Mouse (Mus musculus) splenic B cell, adult 2 months (primary cell): ENCODE measurements around the gene Olfr1239.

Source experiments
- DNase-seq: peaks from one replicate; pipeline ENCODE4 v3.0.0-alpha.2; 2011; ENCODE audit warnings: low read depth, low spot score
- H3K27me3 ChIP-seq: 2 replicates; pipeline ENCODE4 v1.6.1; 2012; ENCODE audit warnings: mild to moderate bottlenecking, low read length, moderate library complexity, mixed read lengths; ENCODE audit not compliant: control insufficient read depth, poor library complexity, insufficient read depth, severe bottlenecking
- H3K36me3 ChIP-seq: 2 replicates; pipeline ENCODE4 v1.6.1; 2012; ENCODE audit warnings: mild to moderate bottlenecking, low read length, moderate library complexity, mixed read lengths; ENCODE audit not compliant: control insufficient read depth, poor library complexity, insufficient read depth, severe bottlenecking

Gene Olfr1239

GRCm38 (mm10) chr2:89420307-89420706, at the start of gene Olfr1239:
TSS of gene Olfr1239 (minus strand) at chr2:89420407.
- no peaks in the 10 kb centered on the region for H3K27me3 ChIP-seq
- no peak for DNase-seq
- no peaks in the 10 kb centered on the region for H3K36me3 ChIP-seq

- H3K36me3 ChIP-seq: no peaks in the 10 kb centered on the region
- no peaks in the 10 kb centered on the region for H3K27me3 ChIP-seq
- no peak for DNase-seq
These were observed 22.7 kb upstream of the Olfr1239 start, which contains the start of gene Olfr1240 for GRCm38 (mm10) chr2:89442900-89443299. TSS of gene Olfr1240 (minus strand) at chr2:89443000.

- no peaks in the 10 kb centered on the region for H3K36me3 ChIP-seq
- no peaks in the 10 kb centered on the region for H3K27me3 ChIP-seq
- DNase-seq: no peak
These were observed 5.7 kb downstream of the Olfr1239 start for GRCm38 (mm10) chr2:89414557-89414956.

GRCm38 (mm10) chr2:89409576-89409975, 10.6 kb downstream of the Olfr1239 start, which contains the start of gene Olfr1238:
TSS of gene Olfr1238 (minus strand) at chr2:89409676.
- Histone ChIP-seq H3K27me3 (no peaks in the 10 kb centered on the region), H3K36me3 (no peaks in the 10 kb centered on the region)
- no peak for DNase-seq

GRCm38 (mm10) chr2:89400882-89401281, 19.3 kb downstream of the Olfr1239 start:
- DNase-seq: no peak
- H3K27me3 ChIP-seq: no peaks in the 10 kb centered on the region
- H3K36me3 ChIP-seq: no peaks in the 10 kb centered on the region
